Mouse (Mus musculus): ENCODE measurements around the gene Paqr7. TPM values are rescaled to one million over a fixed set of nuclear protein-coding genes. Genes with fewer than 3 reads are reported as not detected.

Paqr7 gene
- polyA plus RNA-seq, 1 experiment from 2014 or later, result 70.3 TPM

GRCm38 (mm10) chr4:134478031-134478430 lies 18.5 kb upstream of the Paqr7 start:
- H3K27me3 ChIP-seq (replicated peaks; ENCODE audit: control insufficient read depth, insufficient read depth, low read length), result no peaks in the 10 kb centered on the region
- peak; percentile 63 for ATAC-seq
- H3K4me2 ChIP-seq (replicated peaks; ENCODE audit: low read depth), result no peak overlapping the region
- H3K36me3 ChIP-seq (ENCODE audit: control insufficient read depth, insufficient read depth), result peaks cover 9% of the 10 kb centered on the region; the same call in 1 of the 2 replicates
- H3K4me1 ChIP-seq (replicated peaks; ENCODE audit: control insufficient read depth, insufficient read depth, low read length), result no peaks in the 10 kb centered on the region; the same call in 1 of the 2 replicates
- no peak overlapping the region for H3K27ac ChIP-seq (ENCODE audit: low read depth, low read length)
- H3K9me3 ChIP-seq (ENCODE audit: control insufficient read depth), result no peaks in the 10 kb centered on the region
- TF ChIP-seq CTCF (IDR thresholded peaks at IDR 0.05; ENCODE audit: low read depth), result peak; percentile 100
- no peak overlapping the region for H3K4me3 ChIP-seq (ENCODE audit: low read depth, low read length)
- H3K9ac ChIP-seq (ENCODE audit: low read depth, low read length), result no peak overlapping the region
- 4% methylated on average over 9 of the region's 9 CpGs for WGBS

GRCm38 (mm10) chr4:134479839-134480238 lies 16.7 kb upstream of the Paqr7 start:
- Histone ChIP-seq H3K4me1 (replicated peaks; ENCODE audit: control insufficient read depth, insufficient read depth, low read length) (no peaks in the 10 kb centered on the region; the same call in 1 of the 2 replicates), H3K4me3 (ENCODE audit: low read depth, low read length) (no peak overlapping the region), H3K27me3 (replicated peaks; ENCODE audit: control insufficient read depth, insufficient read depth, low read length) (no peaks in the 10 kb centered on the region), H3K4me2 (replicated peaks; ENCODE audit: low read depth) (no peak overlapping the region), H3K27ac (ENCODE audit: low read depth, low read length) (no peak overlapping the region), H3K9ac (ENCODE audit: low read depth, low read length) (no peak overlapping the region), H3K36me3 (ENCODE audit: control insufficient read depth, insufficient read depth) (peaks cover under 1% of the 10 kb centered on the region; the same call in 1 of the 2 replicates), H3K9me3 (ENCODE audit: control insufficient read depth) (no peaks in the 10 kb centered on the region)
- no peak for ATAC-seq
- no peak for TF ChIP-seq CTCF (IDR thresholded peaks at IDR 0.05; ENCODE audit: low read depth)
- WGBS, result 74% methylated on average over 4 of the region's 4 CpGs

GRCm38 (mm10) chr4:134480864-134481263 lies 15.6 kb upstream of the Paqr7 start:
- Histone ChIP-seq H3K4me1 (replicated peaks; ENCODE audit: control insufficient read depth, insufficient read depth, low read length) (no peaks in the 10 kb centered on the region; the same call in 1 of the 2 replicates), H3K27ac (ENCODE audit: low read depth, low read length) (no peak overlapping the region), H3K4me2 (replicated peaks; ENCODE audit: low read depth) (no peak overlapping the region), H3K36me3 (ENCODE audit: control insufficient read depth, insufficient read depth) (no peaks in the 10 kb centered on the region; the same call in 1 of the 2 replicates), H3K27me3 (replicated peaks; ENCODE audit: control insufficient read depth, insufficient read depth, low read length) (no peaks in the 10 kb centered on the region), H3K4me3 (ENCODE audit: low read depth, low read length) (no peak overlapping the region), H3K9me3 (ENCODE audit: control insufficient read depth) (no peaks in the 10 kb centered on the region), H3K9ac (ENCODE audit: low read depth, low read length) (no peak overlapping the region)
- WGBS, result 25% methylated on average over 6 of the region's 6 CpGs
- peak; percentile 37 for ATAC-seq
- TF ChIP-seq CTCF (IDR thresholded peaks at IDR 0.05; ENCODE audit: low read depth), result peak; percentile 93

DNA sequence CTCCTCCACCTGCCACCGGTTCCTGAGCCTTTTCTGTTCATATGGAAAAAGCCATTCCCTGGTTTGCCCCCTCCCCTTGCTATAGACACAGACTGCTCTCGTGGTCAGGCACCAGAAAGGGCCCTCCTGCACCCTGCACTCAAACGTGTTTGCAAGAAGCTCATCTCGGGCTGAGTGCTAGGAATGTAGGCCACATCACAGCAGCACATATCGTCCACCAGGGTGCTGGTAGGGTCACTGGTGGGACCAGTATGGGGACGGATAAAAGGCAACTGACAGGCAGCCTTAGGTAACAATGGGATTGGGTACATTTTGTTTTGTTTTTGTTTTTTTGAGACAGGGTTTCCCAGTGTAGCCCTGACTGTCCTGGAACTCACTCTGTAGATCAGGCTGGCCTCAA lies 15.2 kb upstream of the Paqr7 start:
- Histone ChIP-seq H3K36me3 (ENCODE audit: control insufficient read depth, insufficient read depth) (no peaks in the 10 kb centered on the region), H3K4me1 (replicated peaks; ENCODE audit: control insufficient read depth, insufficient read depth, low read length) (no peaks in the 10 kb centered on the region; the same call in 1 of the 2 replicates), H3K27me3 (replicated peaks; ENCODE audit: control insufficient read depth, insufficient read depth, low read length) (no peaks in the 10 kb centered on the region), H3K4me2 (replicated peaks; ENCODE audit: low read depth) (no peak overlapping the region), H3K9ac (ENCODE audit: low read depth, low read length) (no peak overlapping the region), H3K4me3 (ENCODE audit: low read depth, low read length) (no peak overlapping the region), H3K9me3 (ENCODE audit: control insufficient read depth) (no peaks in the 10 kb centered on the region), H3K27ac (ENCODE audit: low read depth, low read length) (no peak overlapping the region)
- TF ChIP-seq CTCF (IDR thresholded peaks at IDR 0.05; ENCODE audit: low read depth), result no peak
- 70% methylated on average over 6 of the region's 6 CpGs for WGBS
- ATAC-seq, result no peak

GRCm38 (mm10) chr4:134482442-134482841 lies 14.1 kb upstream of the Paqr7 start:
- H3K9me3 ChIP-seq (ENCODE audit: control insufficient read depth), result no peaks in the 10 kb centered on the region
- H3K4me1 ChIP-seq (replicated peaks; ENCODE audit: control insufficient read depth, insufficient read depth, low read length), result no peaks in the 10 kb centered on the region; the same call in 1 of the 2 replicates
- peak overlapping the region; percentile 17; the same call in 1 of the 2 replicates for H3K4me2 ChIP-seq (replicated peaks; ENCODE audit: low read depth)
- H3K27me3 ChIP-seq (replicated peaks; ENCODE audit: control insufficient read depth, insufficient read depth, low read length), result no peaks in the 10 kb centered on the region
- H3K4me3 ChIP-seq (ENCODE audit: low read depth, low read length), result no peak overlapping the region
- no peaks in the 10 kb centered on the region for H3K36me3 ChIP-seq (ENCODE audit: control insufficient read depth, insufficient read depth)
- 58% methylated on average over 8 of the region's 8 CpGs for WGBS
- ATAC-seq, result peak; percentile 62
- TF ChIP-seq CTCF (IDR thresholded peaks at IDR 0.05; ENCODE audit: low read depth), result no peak
- no peak overlapping the region; the same call in 1 of the 2 replicates for H3K27ac ChIP-seq (ENCODE audit: low read depth, low read length)
- no peak overlapping the region for H3K9ac ChIP-seq (ENCODE audit: low read depth, low read length)

- no peak overlapping the region for H3K4me2 ChIP-seq (replicated peaks; ENCODE audit: low read depth)
- no peak for TF ChIP-seq CTCF (IDR thresholded peaks at IDR 0.05; ENCODE audit: low read depth)
- H3K27me3 ChIP-seq (replicated peaks; ENCODE audit: control insufficient read depth, insufficient read depth, low read length), result no peaks in the 10 kb centered on the region
- no peaks in the 10 kb centered on the region; the same call in 1 of the 2 replicates for H3K4me1 ChIP-seq (replicated peaks; ENCODE audit: control insufficient read depth, insufficient read depth, low read length)
- no peaks in the 10 kb centered on the region for H3K9me3 ChIP-seq (ENCODE audit: control insufficient read depth)
- 65% methylated on average over 6 of the region's 6 CpGs for WGBS
- H3K4me3 ChIP-seq (ENCODE audit: low read depth, low read length), result no peak overlapping the region
- no peak overlapping the region for H3K27ac ChIP-seq (ENCODE audit: low read depth, low read length)
- ATAC-seq, result no peak
- H3K36me3 ChIP-seq (ENCODE audit: control insufficient read depth, insufficient read depth), result no peaks in the 10 kb centered on the region
- no peak overlapping the region for H3K9ac ChIP-seq (ENCODE audit: low read depth, low read length)
Measured at GRCm38 (mm10) chr4:134483078-134483688, 13.3 kb upstream of the Paqr7 start.

Measured in intestine, postnatal 0 days (tissue).